Mouse (Mus musculus): ENCODE measurements around the gene Lnp1. TPM values are rescaled to one million over a fixed set of nuclear protein-coding genes. Genes with fewer than 3 reads are reported as not detected.

The Lnp1 gene
- polyA plus RNA-seq, 1 experiment from 2014 or later: 0.38 TPM

DNA sequence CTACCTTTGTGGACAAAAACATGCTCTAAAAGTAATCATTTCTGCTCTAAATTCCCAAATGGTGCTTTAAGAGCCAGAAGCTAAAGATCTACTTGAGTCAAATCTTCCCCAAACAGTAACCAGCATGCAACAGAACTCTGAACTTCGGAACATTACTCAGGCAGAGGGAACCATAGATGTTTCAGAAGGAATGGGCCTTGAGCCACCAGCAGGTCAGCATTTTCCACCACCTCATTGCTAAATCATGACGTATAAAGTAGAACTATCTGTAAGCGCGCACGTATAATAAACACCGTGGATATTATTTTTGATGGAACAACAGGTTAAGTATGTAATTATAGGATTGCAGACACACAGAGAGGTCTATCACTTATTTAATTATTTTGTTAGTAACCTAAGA lies 43.0 kb downstream of the Lnp1 start:
- Histone ChIP-seq H3K27ac (no peak overlapping the region), H3K4me3 (peak overlapping the region; percentile 60), H3K27me3 (no peaks in the 10 kb centered on the region), H3K9me3 (no peaks in the 10 kb centered on the region), H3K9ac (no peak overlapping the region), H3K4me1 (peaks cover 11% of the 10 kb centered on the region; the same call in 1 of the 2 replicates), H3K4me2 (replicated peaks) (peak overlapping the region; percentile 66), H3K36me3 (no peaks in the 10 kb centered on the region)
- 94% methylated on average over 6 of the region's 6 CpGs for WGBS
- no peak for ATAC-seq (ENCODE audit: low FRiP score, low read depth)

GRCm38 (mm10) chr16:56873410-56873809 lies 54.5 kb downstream of the Lnp1 start:
- Histone ChIP-seq H3K27ac (no peak overlapping the region), H3K4me3 (no peak overlapping the region), H3K9me3 (no peaks in the 10 kb centered on the region), H3K9ac (no peak overlapping the region), H3K4me2 (replicated peaks) (no peak overlapping the region), H3K4me1 (no peaks in the 10 kb centered on the region), H3K27me3 (no peaks in the 10 kb centered on the region), H3K36me3 (no peaks in the 10 kb centered on the region)
- no peak for ATAC-seq (ENCODE audit: low FRiP score, low read depth)
- WGBS: 32% methylated on average over 2 of the region's 2 CpGs

- H3K4me1 ChIP-seq: no peaks in the 10 kb centered on the region
- H3K9ac ChIP-seq: no peak overlapping the region
- no peak overlapping the region for H3K4me3 ChIP-seq
- WGBS: 75% methylated on average over 3 of the region's 3 CpGs
- no peak overlapping the region for H3K27ac ChIP-seq
- H3K9me3 ChIP-seq: no peaks in the 10 kb centered on the region
- no peaks in the 10 kb centered on the region for H3K36me3 ChIP-seq
- no peak for ATAC-seq (ENCODE audit: low FRiP score, low read depth)
- H3K27me3 ChIP-seq: no peaks in the 10 kb centered on the region
- H3K4me2 ChIP-seq (replicated peaks): no peak overlapping the region
Observed at GRCm38 (mm10) chr16:56870458-56870857, 57.4 kb downstream of the Lnp1 start.

DNA sequence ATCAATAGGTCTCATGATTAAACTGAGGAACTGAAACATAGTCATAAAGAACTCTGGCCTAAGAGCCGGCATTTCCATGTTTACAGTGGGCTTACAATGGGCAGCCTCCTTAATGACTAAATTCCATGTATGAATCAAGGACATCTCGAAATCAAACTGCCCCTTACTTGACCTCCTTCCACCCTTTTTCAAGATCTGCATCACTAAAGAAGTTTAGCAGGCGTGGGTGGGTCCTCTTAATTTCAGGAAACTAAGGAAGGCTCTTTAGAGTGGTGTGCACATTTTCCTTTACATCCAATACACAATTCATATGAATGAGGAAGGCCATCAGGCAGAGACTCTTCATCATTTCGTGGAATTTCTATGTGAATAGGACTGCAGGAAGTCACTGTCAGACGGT lies 59.5 kb downstream of the Lnp1 start:
- Histone ChIP-seq H3K4me2 (replicated peaks) (no peak overlapping the region), H3K4me3 (no peak overlapping the region), H3K36me3 (no peaks in the 10 kb centered on the region), H3K4me1 (no peaks in the 10 kb centered on the region), H3K9ac (no peak overlapping the region), H3K27me3 (no peaks in the 10 kb centered on the region), H3K27ac (no peak overlapping the region), H3K9me3 (no peaks in the 10 kb centered on the region)
- 87% methylated on average over 5 of the region's 5 CpGs for WGBS
- ATAC-seq (ENCODE audit: low FRiP score, low read depth): no peak

GRCm38 (mm10) chr16:56867591-56867990 lies 60.3 kb downstream of the Lnp1 start:
- Histone ChIP-seq H3K9ac (no peak overlapping the region), H3K27me3 (no peaks in the 10 kb centered on the region), H3K4me1 (no peaks in the 10 kb centered on the region), H3K9me3 (no peaks in the 10 kb centered on the region), H3K4me2 (replicated peaks) (no peak overlapping the region), H3K4me3 (no peak overlapping the region), H3K27ac (no peak overlapping the region), H3K36me3 (no peaks in the 10 kb centered on the region)
- no peak for ATAC-seq (ENCODE audit: low FRiP score, low read depth)
- 67% methylated on average over 4 of the region's 4 CpGs for WGBS

Other genes with a start within 250 kb of the Lnp1 start
- gene Tfg, start 210.6 kb downstream of the Lnp1 start, polyA plus RNA-seq (2015; fragmentation: Nextera tagmentation; extraction: Ambion mirVana): 145 and 158 TPM in 2 replicates
- gene Adgrg7, start 132.2 kb downstream of the Lnp1 start, polyA plus RNA-seq (2015; fragmentation: Nextera tagmentation; extraction: Ambion mirVana): not detected in 2 replicates
- gene Tmem45a, start 41.9 kb downstream of the Lnp1 start, polyA plus RNA-seq (2015; fragmentation: Nextera tagmentation; extraction: Ambion mirVana): 47.5 and 53.6 TPM in 2 replicates
- gene Tmem45a2, start 143.3 kb upstream of the Lnp1 start, polyA plus RNA-seq (2015; fragmentation: Nextera tagmentation; extraction: Ambion mirVana): 0.08 TPM in 1 of 2 replicates, not detected in the other
- 40.2 and 40.4 TPM in 2 replicates for gene Tomm70a, start 193.6 kb upstream of the Lnp1 start, polyA plus RNA-seq (2015; fragmentation: Nextera tagmentation; extraction: Ambion mirVana)
- gene Nit2, start 239.3 kb upstream of the Lnp1 start, polyA plus RNA-seq (2015; fragmentation: Nextera tagmentation; extraction: Ambion mirVana): 93.8 and 101 TPM in 2 replicates